Mouse (Mus musculus): ENCODE measurements around the gene Gm36028.

The Gm36028 gene

GRCm38 (mm10) chr16:37807269-37807668 lies 53.7 kb downstream of the Gm36028 start:
- no peak for DNase-seq

- no peak for DNase-seq
Measured at GRCm38 (mm10) chr16:37805746-37806495, 55.0 kb downstream of the Gm36028 start.

DNA sequence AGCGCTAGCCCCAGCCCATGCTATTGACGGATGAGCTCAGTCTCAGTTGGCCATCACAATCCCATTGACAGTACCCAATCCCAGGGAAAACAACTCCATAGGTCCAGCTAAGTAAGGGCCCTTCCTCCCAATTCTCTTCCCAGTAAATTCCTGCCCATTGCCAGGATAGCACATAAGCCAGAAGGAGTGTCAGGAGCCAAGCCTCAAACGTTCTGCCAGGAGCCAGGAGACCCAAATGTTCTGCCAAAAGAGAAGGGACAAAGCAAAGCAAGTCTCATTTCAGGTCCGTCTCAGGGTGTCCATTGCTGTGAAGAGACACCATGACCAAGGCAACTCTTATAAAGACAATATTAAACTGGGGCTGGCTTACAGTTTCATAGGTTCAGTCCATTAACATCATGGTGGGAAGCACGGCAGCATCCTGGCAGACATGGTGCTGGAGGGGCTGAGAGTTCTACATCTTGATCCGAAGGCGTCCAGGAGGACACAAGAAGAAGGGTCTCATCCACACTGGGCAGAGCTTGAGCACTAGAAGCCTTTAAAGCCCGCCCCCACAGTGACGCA lies 57.5 kb downstream of the Gm36028 start:
- DNase-seq: no peak

GRCm38 (mm10) chr16:37802686-37803295 lies 58.2 kb downstream of the Gm36028 start:
- no peak for DNase-seq

GRCm38 (mm10) chr16:37801097-37801496 lies 59.8 kb downstream of the Gm36028 start:
- no peak for DNase-seq

Measured in cerebellum, adult 8-10 months (tissue).